Mouse (Mus musculus): ENCODE data around the gene Fam186a. TPM values are rescaled to one million over a fixed set of nuclear protein-coding genes. Genes with fewer than 3 reads are reported as not detected.
"Not testable (repeated sequence)": the region's sequence is repeated elsewhere in the genome, so short reads cannot be mapped to it uniquely, and the experiment has no call there.

The Fam186a gene
- polyA plus RNA-seq, 1 experiment from 2014 or later: not detected

DNA sequence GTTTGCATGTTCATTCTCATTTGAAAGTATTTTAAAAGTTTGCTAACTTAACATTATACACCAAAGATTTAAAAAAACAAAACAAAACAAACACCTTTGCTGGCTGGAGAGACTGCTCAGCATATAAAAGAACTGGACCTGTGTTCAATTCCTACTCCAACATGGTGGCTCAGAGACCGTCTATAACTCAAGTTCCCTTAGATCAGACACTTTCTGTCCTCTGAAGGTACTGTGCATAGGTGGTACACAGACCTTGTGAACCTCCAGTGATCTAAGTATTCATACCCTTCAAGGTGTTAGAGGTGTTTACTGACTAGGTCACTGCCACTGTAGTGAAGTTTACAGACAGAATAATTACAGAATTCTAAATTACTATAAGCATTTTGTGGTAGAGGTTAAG lies 12.4 kb upstream of the Fam186a start:
- no peak overlapping the region for H3K9ac ChIP-seq (ENCODE audit: low read length)
- H3K9me3 ChIP-seq (ENCODE audit: control insufficient read depth, low read length): no peaks in the 10 kb centered on the region
- peaks cover 2 to 14% of the 10 kb centered on the region in 2 experiments; a peak in 3 of 4 replicates for H3K4me1 ChIP-seq (ENCODE audit: control insufficient read depth in 2 of 2, insufficient read depth in 2 of 2, low read length in 2 of 2)
- H3K4me3 ChIP-seq (ENCODE audit: control insufficient read depth in 1 of 2, insufficient read depth in 1 of 2, low read depth in 1 of 2, low read length in 2 of 2): no peak overlapping the region
- H3K27me3 ChIP-seq (ENCODE audit: control insufficient read depth, insufficient read depth, low read length): no peaks in the 10 kb centered on the region
- no peak overlapping the region for H3K4me2 ChIP-seq (ENCODE audit: low read length)
- no peak for ATAC-seq (ENCODE audit: insufficient number of reproducible peaks, insufficient read depth, low FRiP score, low read depth)
- H3K36me3 ChIP-seq (ENCODE audit: control insufficient read depth, insufficient read depth, low read length): no peaks in the 10 kb centered on the region
- no peak overlapping the region for H3K27ac ChIP-seq (replicated peaks in 1 of 2; ENCODE audit: control insufficient read depth in 1 of 2, insufficient read depth in 1 of 2, low read depth in 2 of 2, low read length in 2 of 2)
- 71% methylated on average over 1 of the region's 1 CpGs for WGBS

GRCm38 (mm10) chr15:99976121-99976520 lies 9.3 kb upstream of the Fam186a start:
- H3K4me2 ChIP-seq (ENCODE audit: low read length); H3K9ac ChIP-seq (ENCODE audit: low read length); H3K9me3 ChIP-seq (ENCODE audit: control insufficient read depth, low read length); H3K27me3 ChIP-seq (ENCODE audit: control insufficient read depth, insufficient read depth, low read length); H3K4me3 ChIP-seq (ENCODE audit: control insufficient read depth in 1 of 2, insufficient read depth in 1 of 2, low read depth in 1 of 2, low read length in 2 of 2); H3K27ac ChIP-seq (replicated peaks in 1 of 2; ENCODE audit: control insufficient read depth in 1 of 2, insufficient read depth in 1 of 2, low read depth in 2 of 2, low read length in 2 of 2); H3K36me3 ChIP-seq (ENCODE audit: control insufficient read depth, insufficient read depth, low read length); ATAC-seq (ENCODE audit: insufficient number of reproducible peaks, insufficient read depth, low FRiP score, low read depth): not testable (repeated sequence)
- WGBS: 88% methylated on average over 2 of the region's 2 CpGs
- peaks cover 0 to 18% of the 10 kb centered on the region in 2 experiments; a peak in 2 of 4 replicates for H3K4me1 ChIP-seq (ENCODE audit: control insufficient read depth in 2 of 2, insufficient read depth in 2 of 2, low read length in 2 of 2)

GRCm38 (mm10) chr15:99974476-99975220 lies 7.8 kb upstream of the Fam186a start:
- H3K36me3 ChIP-seq (ENCODE audit: control insufficient read depth, insufficient read depth, low read length): no peaks in the 10 kb centered on the region
- H3K9me3 ChIP-seq (ENCODE audit: control insufficient read depth, low read length): no peaks in the 10 kb centered on the region
- H3K9ac ChIP-seq (ENCODE audit: low read length): peak overlapping the region; percentile 84
- no peak for ATAC-seq (ENCODE audit: insufficient number of reproducible peaks, insufficient read depth, low FRiP score, low read depth)
- no peak overlapping the region for H3K27ac ChIP-seq (replicated peaks in 1 of 2; ENCODE audit: control insufficient read depth in 1 of 2, insufficient read depth in 1 of 2, low read depth in 2 of 2, low read length in 2 of 2)
- peaks cover 0 to 18% of the 10 kb centered on the region in 2 experiments; a peak in 2 of 4 replicates for H3K4me1 ChIP-seq (ENCODE audit: control insufficient read depth in 2 of 2, insufficient read depth in 2 of 2, low read length in 2 of 2)
- H3K4me2 ChIP-seq (ENCODE audit: low read length): peak overlapping the region; percentile 88
- no peaks in the 10 kb centered on the region for H3K27me3 ChIP-seq (ENCODE audit: control insufficient read depth, insufficient read depth, low read length)
- peak overlapping the region in 1 of 2 experiments; percentile 79; a peak in 1 of 4 replicates for H3K4me3 ChIP-seq (ENCODE audit: control insufficient read depth in 1 of 2, insufficient read depth in 1 of 2, low read depth in 1 of 2, low read length in 2 of 2)
- WGBS: 66% methylated on average over 2 of the region's 2 CpGs

DNA sequence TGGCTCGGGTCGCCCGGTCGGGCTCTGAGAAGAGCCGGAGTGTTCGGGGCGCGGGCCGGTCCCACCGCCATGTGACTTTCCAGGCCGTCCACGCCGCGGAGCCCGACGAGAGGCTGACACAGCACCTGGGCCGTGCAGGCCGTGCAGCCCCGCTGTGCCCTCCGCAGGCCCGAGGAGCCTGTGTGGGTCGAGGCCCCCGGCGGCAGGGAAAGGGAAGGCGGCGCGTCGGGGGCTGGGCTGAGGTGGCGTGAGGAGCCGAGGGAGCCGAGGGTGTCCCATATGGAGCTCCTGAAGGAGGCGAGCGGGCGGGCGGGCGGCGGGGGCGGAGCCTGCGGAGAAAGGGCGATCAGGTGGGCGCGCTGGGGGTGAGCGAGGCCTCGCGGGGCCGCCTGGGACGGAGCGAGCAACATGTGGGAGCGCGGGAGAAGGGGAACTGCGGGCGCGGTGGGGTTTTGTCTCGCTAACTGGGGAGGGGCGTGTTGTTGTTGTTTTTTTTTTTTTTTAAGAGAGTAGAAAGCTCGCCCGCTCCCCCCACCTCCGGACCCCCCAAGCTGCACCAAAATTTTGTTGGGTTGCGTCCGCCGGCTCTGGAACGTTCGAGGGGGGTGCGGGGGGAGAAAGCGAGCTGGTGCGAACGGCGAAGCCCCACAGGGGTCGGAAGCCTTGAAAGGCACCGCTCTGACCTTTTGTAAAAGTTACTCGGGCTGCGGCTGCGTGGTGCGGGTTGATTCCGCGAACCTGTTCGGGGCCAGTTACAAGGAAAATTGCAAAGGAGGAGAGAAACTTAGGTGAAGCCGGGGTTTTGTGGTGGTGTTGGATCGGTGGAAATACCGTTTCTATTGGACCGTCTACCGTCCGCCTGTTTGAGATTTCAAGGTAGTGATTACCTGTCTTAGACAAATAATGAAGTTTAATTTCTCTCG lies 6.4 kb upstream of the Fam186a start:
- Histone ChIP-seq H3K9ac (ENCODE audit: low read length) (peak overlapping the region; percentile 84), H3K27me3 (ENCODE audit: control insufficient read depth, insufficient read depth, low read length) (no peaks in the 10 kb centered on the region), H3K27ac (replicated peaks in 1 of 2; ENCODE audit: control insufficient read depth in 1 of 2, insufficient read depth in 1 of 2, low read depth in 2 of 2, low read length in 2 of 2) (peak overlapping the region; percentile 96 to 98), H3K4me2 (ENCODE audit: low read length) (peak overlapping the region; percentile 88), H3K4me3 (ENCODE audit: control insufficient read depth in 1 of 2, insufficient read depth in 1 of 2, low read depth in 1 of 2, low read length in 2 of 2) (peak overlapping the region; percentile 79 to 93), H3K36me3 (ENCODE audit: control insufficient read depth, insufficient read depth, low read length) (no peaks in the 10 kb centered on the region), H3K4me1 (ENCODE audit: control insufficient read depth in 2 of 2, insufficient read depth in 2 of 2, low read length in 2 of 2) (peaks cover 0 to 12% of the 10 kb centered on the region in 2 experiments; a peak in 2 of 4 replicates), H3K9me3 (ENCODE audit: control insufficient read depth, low read length) (no peaks in the 10 kb centered on the region)
- ATAC-seq (ENCODE audit: insufficient number of reproducible peaks, insufficient read depth, low FRiP score, low read depth): peak; percentile 85
- WGBS: under 1% methylated on average over 83 of the region's 84 CpGs

GRCm38 (mm10) chr15:99972361-99972988 lies 5.6 kb upstream of the Fam186a start:
- peak; percentile 95 for ATAC-seq (ENCODE audit: insufficient number of reproducible peaks, insufficient read depth, low FRiP score, low read depth)
- H3K27me3 ChIP-seq (ENCODE audit: control insufficient read depth, insufficient read depth, low read length): no peaks in the 10 kb centered on the region
- H3K4me1 ChIP-seq (ENCODE audit: control insufficient read depth in 2 of 2, insufficient read depth in 2 of 2, low read length in 2 of 2): peaks cover 0 to 11% of the 10 kb centered on the region in 2 experiments; a peak in 2 of 4 replicates
- H3K36me3 ChIP-seq (ENCODE audit: control insufficient read depth, insufficient read depth, low read length): no peaks in the 10 kb centered on the region
- peak overlapping the region; percentile 79 to 93 for H3K4me3 ChIP-seq (ENCODE audit: control insufficient read depth in 1 of 2, insufficient read depth in 1 of 2, low read depth in 1 of 2, low read length in 2 of 2)
- peak overlapping the region; percentile 84 for H3K9ac ChIP-seq (ENCODE audit: low read length)
- peak overlapping the region; percentile 96 to 98 for H3K27ac ChIP-seq (replicated peaks in 1 of 2; ENCODE audit: control insufficient read depth in 1 of 2, insufficient read depth in 1 of 2, low read depth in 2 of 2, low read length in 2 of 2)
- WGBS: under 1% methylated on average over 50 of the region's 50 CpGs
- H3K9me3 ChIP-seq (ENCODE audit: control insufficient read depth, low read length): no peaks in the 10 kb centered on the region
- peak overlapping the region; percentile 88 for H3K4me2 ChIP-seq (ENCODE audit: low read length)

DNA sequence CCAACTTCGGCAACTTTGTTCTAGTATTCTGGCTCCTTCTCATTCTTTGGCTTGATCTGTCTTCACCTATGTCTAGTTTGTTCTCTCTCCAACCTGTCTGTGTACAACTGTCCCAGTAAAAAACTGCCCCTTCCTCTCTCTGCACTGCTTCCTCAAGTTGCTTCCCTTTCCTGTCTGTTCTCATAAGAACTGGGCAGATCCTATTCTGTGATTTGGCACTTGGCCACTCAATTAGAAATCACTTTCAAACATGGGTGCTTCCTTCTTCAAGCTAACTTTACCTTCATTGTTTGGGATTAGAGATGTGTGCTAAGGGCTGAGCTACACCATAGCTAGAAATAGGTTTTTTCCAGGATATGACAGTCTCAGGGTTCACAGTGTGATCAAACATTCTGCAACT lies 3.7 kb upstream of the Fam186a start:
- no peak overlapping the region for H3K27ac ChIP-seq (replicated peaks in 1 of 2; ENCODE audit: control insufficient read depth in 1 of 2, insufficient read depth in 1 of 2, low read depth in 2 of 2, low read length in 2 of 2)

DNA sequence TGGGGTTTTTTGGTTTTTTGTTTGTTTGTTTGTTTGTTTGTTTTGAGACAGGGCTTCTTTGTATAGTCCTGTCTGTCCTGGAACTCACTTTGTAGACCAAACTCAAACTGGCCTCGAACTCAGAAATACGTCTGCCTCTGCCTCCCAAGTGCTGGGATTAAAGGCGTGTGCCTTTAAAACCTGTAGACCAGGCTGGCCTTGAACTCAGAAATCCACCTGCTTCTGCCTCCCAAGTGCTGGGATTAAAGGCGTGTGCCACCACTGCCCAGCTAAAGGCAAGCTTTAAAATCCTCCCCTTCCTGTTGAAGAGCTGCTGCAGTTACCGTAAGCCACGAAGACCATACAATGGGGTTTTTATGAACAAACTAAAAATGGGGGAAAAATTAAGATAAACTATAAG lies 2.9 kb upstream of the Fam186a start, which contains the start of gene Larp4:
TSS of gene Larp4 (plus strand) at position 301 of the 400 bp plus-strand sequence.
- H3K27ac ChIP-seq (replicated peaks in 1 of 2; ENCODE audit: control insufficient read depth in 1 of 2, insufficient read depth in 1 of 2, low read depth in 2 of 2, low read length in 2 of 2); H3K4me3 ChIP-seq (ENCODE audit: control insufficient read depth in 1 of 2, insufficient read depth in 1 of 2, low read depth in 1 of 2, low read length in 2 of 2); H3K27me3 ChIP-seq (ENCODE audit: control insufficient read depth, insufficient read depth, low read length); ATAC-seq (ENCODE audit: insufficient number of reproducible peaks, insufficient read depth, low FRiP score, low read depth); H3K9me3 ChIP-seq (ENCODE audit: control insufficient read depth, low read length); H3K9ac ChIP-seq (ENCODE audit: low read length); H3K4me2 ChIP-seq (ENCODE audit: low read length); H3K36me3 ChIP-seq (ENCODE audit: control insufficient read depth, insufficient read depth, low read length): not testable (repeated sequence)
- 87% methylated on average over 6 of the region's 6 CpGs for WGBS
- H3K4me1 ChIP-seq (ENCODE audit: control insufficient read depth in 2 of 2, insufficient read depth in 2 of 2, low read length in 2 of 2): peaks cover 0 to 11% of the 10 kb centered on the region in 2 experiments; a peak in 2 of 4 replicates

More for the DNA sequence above, 3.7 kb upstream of the Fam186a start:
- 76% methylated on average over 1 of the region's 1 CpGs for WGBS
- no peaks in the 10 kb centered on the region for H3K27me3 ChIP-seq (ENCODE audit: control insufficient read depth, insufficient read depth, low read length)
- H3K4me3 ChIP-seq (ENCODE audit: control insufficient read depth in 1 of 2, insufficient read depth in 1 of 2, low read depth in 1 of 2, low read length in 2 of 2): no peak overlapping the region
- no peak overlapping the region for H3K4me2 ChIP-seq (ENCODE audit: low read length)
- H3K36me3 ChIP-seq (ENCODE audit: control insufficient read depth, insufficient read depth, low read length): no peaks in the 10 kb centered on the region
- no peaks in the 10 kb centered on the region for H3K9me3 ChIP-seq (ENCODE audit: control insufficient read depth, low read length)
- H3K9ac ChIP-seq (ENCODE audit: low read length): no peak overlapping the region
- ATAC-seq (ENCODE audit: insufficient number of reproducible peaks, insufficient read depth, low FRiP score, low read depth): no peak
- peaks cover 0 to 11% of the 10 kb centered on the region in 2 experiments; a peak in 2 of 4 replicates for H3K4me1 ChIP-seq (ENCODE audit: control insufficient read depth in 2 of 2, insufficient read depth in 2 of 2, low read length in 2 of 2)

Data from heart, embryonic 14.5 days (tissue).